Comparison of ENCODE assay signal across 16 mouse cellular contexts in genomic region chr11:102495742-102496141, GRCm38 (mm10). TPM values are rescaled to one million over a fixed set of nuclear protein-coding genes. Genes with fewer than 3 reads are reported as not detected.
A peak's percentile ranks its signal among the peaks of the same experiment; 100 is the strongest.
DNase-seq lines count a peak whose midpoint lies in the region; ATAC-seq and TF ChIP-seq lines count a peak whose summit lies in the region.
"Had no signal": no experiment of that assay in that cellular context is flagged by ENCODE, and none has a peak within 500 bp of the region (broad histone marks: within the 10 kb centered on the region; RNA-seq: fewer than 3 reads in every experiment).

No protein-coding gene starts in this region.

- H3K79me2 ChIP-seq in liver, adult 2 months (ENCODE audit: control insufficient read depth, insufficient read depth, low read length) = peaks cover 5% of the 10 kb centered on the region; the same call in 1 of the 2 replicates

- DNase-seq in liver, adult 2 months (ENCODE audit: extremely low read depth, low read depth, low spot score) = peak; percentile 90
- peak; percentile 64 for DNase-seq in lung, postnatal 25 days (ENCODE audit: low spot score)
- no peak for DNase-seq in lung, postnatal 14 days
- DNase-seq in lung, postnatal 36 days = peak; percentile 49
- no peak for DNase-seq in adrenal gland, postnatal 25 days
- DNase-seq: adrenal gland, adult 8-10 months; cerebellum, adult 11-12 months; cerebellum, adult 9-10 months; cerebellum, postnatal 25 days; gastrocnemius, postnatal 36 days had no signal

- peaks cover 6% of the 10 kb centered on the region; the same call in 1 of the 2 replicates for H3K4me1 ChIP-seq in liver, adult 2 months (ENCODE audit: control insufficient read depth, insufficient read depth, low read length)
- peaks cover 11% of the 10 kb centered on the region for H3K4me1 ChIP-seq in liver, embryonic 12.5 days
- H3K4me1 ChIP-seq: embryonic facial prominence, embryonic 12.5 days; forebrain, embryonic 12.5 days; hindbrain, embryonic 15.5 days had no signal

- no peak overlapping the region for H3K9ac ChIP-seq in liver, adult 2 months (ENCODE audit: low read depth, low read length)
- no peak overlapping the region for H3K9ac ChIP-seq in liver, embryonic 12.5 days
- H3K9ac ChIP-seq: embryonic facial prominence, embryonic 12.5 days; forebrain, embryonic 12.5 days; heart, embryonic 12.5 days; hindbrain, embryonic 15.5 days had no signal

- no peak overlapping the region for H3K4me3 ChIP-seq in liver, adult 2 months (ENCODE audit: insufficient read depth, low read depth, low read length)
- H3K4me3 ChIP-seq in liver, embryonic 12.5 days = no peak overlapping the region
- H3K4me3 ChIP-seq: embryonic facial prominence, embryonic 12.5 days; forebrain, embryonic 12.5 days; heart, embryonic 12.5 days; hindbrain, embryonic 15.5 days had no signal

- H3K4me2 ChIP-seq in liver, embryonic 12.5 days = no peak overlapping the region
- H3K4me2 ChIP-seq: embryonic facial prominence, embryonic 12.5 days; forebrain, embryonic 12.5 days; heart, embryonic 12.5 days; hindbrain, embryonic 15.5 days had no signal

- TF ChIP-seq CTCF in liver, adult 2 months (IDR thresholded peaks at IDR 0.05; ENCODE audit: low read depth, low read length) = no peak

- no peaks in the 10 kb centered on the region for H3K9me3 ChIP-seq in liver, embryonic 12.5 days (replicated peaks)
- H3K9me3 ChIP-seq: embryonic facial prominence, embryonic 12.5 days; forebrain, embryonic 12.5 days; heart, embryonic 12.5 days; hindbrain, embryonic 15.5 days had no signal

- H3K27ac ChIP-seq in liver, adult 2 months (replicated peaks; ENCODE audit: insufficient read depth, low read depth, low read length) = peak overlapping the region; percentile 61; the same call in 1 of the 2 replicates
- no peak overlapping the region for H3K27ac ChIP-seq in liver, embryonic 12.5 days
- H3K27ac ChIP-seq: forebrain, embryonic 12.5 days; hindbrain, embryonic 15.5 days had no signal

- WGBS in liver, adult 2 months = 20% methylated on average over 5 of the region's 5 CpGs
- 91% methylated on average over 5 of the region's 5 CpGs for WGBS in liver, embryonic 12.5 days (ENCODE audit: insufficient replicate concordance)

- ATAC-seq in liver, embryonic 12.5 days = no peak
- ATAC-seq: forebrain, embryonic 16.5 days had no signal

- no peak for TF ChIP-seq POLR2A in liver, adult 2 months (IDR thresholded peaks at IDR 0.05; ENCODE audit: extremely low read depth, insufficient read depth, low read length)

- H3K27me3 ChIP-seq in liver, adult 2 months (ENCODE audit: control insufficient read depth, insufficient read depth, low read length) = no peaks in the 10 kb centered on the region
- no peaks in the 10 kb centered on the region for H3K27me3 ChIP-seq in liver, embryonic 12.5 days (replicated peaks)
- H3K27me3 ChIP-seq: embryonic facial prominence, embryonic 12.5 days; forebrain, embryonic 12.5 days; heart, embryonic 12.5 days; hindbrain, embryonic 15.5 days had no signal

- peaks cover 22% of the 10 kb centered on the region for H3K36me3 ChIP-seq in liver, adult 2 months (ENCODE audit: control insufficient read depth, insufficient read depth, low read length)
- peaks cover 75% of the 10 kb centered on the region for H3K36me3 ChIP-seq in liver, embryonic 12.5 days

RNA-seq across cellular contexts. Expression of gene Itga2b, which starts 25.8 kb away (rescaled TPM):
- total RNA-seq in liver, adult 2 months (2014; rRNA removed) = 1.6 and 2.5 TPM in 2 replicates
- 4.3 and 7.1 TPM in 2 replicates for polyA plus RNA-seq in liver, adult 2 months (2012; rRNA removed)
- polyA plus RNA-seq in liver, embryonic 12.5 days (2016; fragmentation: Nextera tagmentation; extraction: Ambion mirVana) = 82.1 and 88.2 TPM in 2 replicates
- total RNA-seq in adrenal gland, postnatal 25 days (2021) = 2.2 and 4.7 TPM in 2 replicates

RNA-seq across cellular contexts. Expression of gene Fam171a2, which starts 48.3 kb away (rescaled TPM):
- total RNA-seq in liver, adult 2 months (2014; rRNA removed) = 0.81 and 1.0 TPM in 2 replicates
- 1.4 and 1.8 TPM in 2 replicates for polyA plus RNA-seq in liver, adult 2 months (2012; rRNA removed)
- 1.3 and 1.9 TPM in 2 replicates for polyA plus RNA-seq in liver, embryonic 12.5 days (2016; fragmentation: Nextera tagmentation; extraction: Ambion mirVana)
- total RNA-seq in adrenal gland, postnatal 25 days (2021) = 4.3 and 8.7 TPM in 2 replicates

Comparison
In these comparisons a context has a peak if more than half of its experiments do, and no peak if none do; other contexts are left out.
1. DNase-seq: peak in liver, adult 2 months (single experiment), lung, postnatal 25 days (single experiment) and lung, postnatal 36 days (single experiment); none in lung, postnatal 14 days (single experiment) and adrenal gland, postnatal 25 days (single experiment).